8 mouse cellular contexts compared by ENCODE assay signal in genomic region chr13:52154844-52155587, GRCm38 (mm10).
DNase-seq lines count a peak whose midpoint lies in the region; ATAC-seq and TF ChIP-seq lines count a peak whose summit lies in the region.

No protein-coding gene starts in this region.

- H3K27me3 ChIP-seq in liver, embryonic 15.5 days, result no peaks in the 10 kb centered on the region
- H3K27me3 ChIP-seq in thymus, adult 2 months (ENCODE audit: control insufficient read depth, insufficient read depth, low read length), result no peaks in the 10 kb centered on the region

- H3K36me3 ChIP-seq in liver, embryonic 15.5 days (replicated peaks), result no peaks in the 10 kb centered on the region
- no peaks in the 10 kb centered on the region for H3K36me3 ChIP-seq in thymus, adult 2 months (ENCODE audit: control insufficient read depth, insufficient read depth, low read length)

- TF ChIP-seq CTCF in thymus, adult 2 months (IDR thresholded peaks at IDR 0.05; ENCODE audit: borderline replicate concordance, control insufficient read depth, extremely low read depth, insufficient read depth, low read length, poor library complexity), result no peak

- 0 out of 2 replicates have a peak, but pooled peaks have one; percentile 38 for ATAC-seq in liver, embryonic 15.5 days (ENCODE audit: insufficient read depth)

- H3K4me2 ChIP-seq in liver, embryonic 15.5 days, result no peak overlapping the region

- 59% methylated on average over 14 of the region's 14 CpGs for WGBS in liver, embryonic 15.5 days (ENCODE audit: insufficient replicate concordance)
- WGBS in thymus, adult 2 months, result 91% methylated on average over 14 of the region's 14 CpGs

- H3K9ac ChIP-seq in liver, embryonic 15.5 days, result no peak overlapping the region

- no peak for TF ChIP-seq POLR2A in thymus, adult 2 months (IDR thresholded peaks at IDR 0.05; ENCODE audit: control insufficient read depth, extremely low read depth, insufficient read depth, low read length, poor library complexity)

- H3K4me1 ChIP-seq in liver, embryonic 15.5 days (replicated peaks), result peaks cover 15% of the 10 kb centered on the region
- H3K4me1 ChIP-seq in thymus, adult 2 months (replicated peaks; ENCODE audit: control insufficient read depth, insufficient read depth, low read length), result peaks cover 13% of the 10 kb centered on the region

- H3K9me3 ChIP-seq in liver, embryonic 15.5 days (replicated peaks), result no peaks in the 10 kb centered on the region

- H3K4me3 ChIP-seq in liver, embryonic 15.5 days (replicated peaks), result no peak overlapping the region
- no peak overlapping the region for H3K4me3 ChIP-seq in thymus, adult 2 months (ENCODE audit: control insufficient read depth, insufficient read depth, low read length)

- H3K27ac ChIP-seq in liver, embryonic 15.5 days (replicated peaks), result peak overlapping the region; percentile 33; the same call in 1 of the 2 replicates
- H3K27ac ChIP-seq in thymus, adult 2 months (ENCODE audit: control insufficient read depth, insufficient read depth, low read length), result no peak overlapping the region

- peak; percentile 24 for DNase-seq in embryo, embryonic 11 days
- no peak for DNase-seq in embryo, embryonic 9.5 days (ENCODE audit: extremely low spot score)
- peak; percentile 44 for DNase-seq in MN1 (ENCODE audit: low spot score)
- DNase-seq in frontal cortex, postnatal 14 days (ENCODE audit: low spot score in 2 of 2), result peak; percentile 27 to 51
- DNase-seq in kidney, postnatal 10 days, result peak; percentile 40
- peak; percentile 37 for DNase-seq in right cerebral cortex, postnatal 14 days
- DNase-seq in thymus, adult 2 months, result no peak

Comparison
In these comparisons a context has a peak if more than half of its experiments do, and no peak if none do; other contexts are left out.
1. DNase-seq: peak in embryo, embryonic 11 days (single experiment), MN1 (single experiment), frontal cortex, postnatal 14 days (2 of 2), kidney, postnatal 10 days (single experiment) and right cerebral cortex, postnatal 14 days (single experiment); none in embryo, embryonic 9.5 days (single experiment) and thymus, adult 2 months (single experiment).